Mouse (Mus musculus) urinary bladder, postnatal 4 days (tissue): ENCODE measurements around the gene Map3k21.

Experiments used
- DNase-seq, 2 experiments: peaks; one replicate each; pipeline ENCODE4 v3.0.0; 2021 to 2022; ENCODE audit warnings: low spot score in 2 of 2

Map3k21 gene

DNA sequence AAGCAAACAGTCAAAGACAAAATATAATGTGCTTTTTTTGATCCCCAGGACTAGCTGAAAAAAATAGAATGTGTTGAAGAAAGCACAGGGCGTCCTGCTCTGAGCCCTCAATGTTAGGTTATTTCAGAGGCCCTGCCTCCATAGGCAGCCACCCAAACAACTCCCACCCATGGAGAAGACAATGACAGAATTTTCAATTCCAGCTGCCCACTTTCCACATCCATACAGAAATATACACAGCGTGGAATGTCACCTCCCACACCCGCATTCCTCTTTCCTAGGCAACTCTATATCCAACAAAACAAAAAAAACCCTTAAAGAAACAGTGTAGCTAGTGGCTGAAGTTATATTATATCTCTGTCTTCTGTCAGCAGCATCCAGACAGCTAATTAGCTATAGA lies 61.1 kb downstream of the Map3k21 start:
- DNase-seq: peak in 1 of 2 experiments; percentile 37

DNA sequence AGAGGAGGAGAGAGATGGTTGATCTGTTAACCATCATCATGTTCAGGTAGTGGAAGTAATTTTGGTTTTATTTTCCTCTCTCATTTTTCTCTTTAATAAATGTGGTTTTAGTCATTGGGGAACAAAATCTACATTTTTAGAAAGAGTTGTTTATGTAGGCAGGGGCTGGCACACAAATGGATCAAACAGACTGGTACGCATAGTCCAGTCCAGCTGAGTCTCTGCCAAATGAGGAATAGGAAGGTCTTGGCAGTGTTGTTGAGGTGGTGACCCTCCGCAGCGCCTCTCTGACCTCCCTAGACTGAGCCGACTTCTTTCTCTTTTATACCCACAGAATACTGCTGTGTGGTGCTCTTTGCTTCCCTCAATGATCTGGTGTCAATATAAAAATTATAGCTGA lies 65.7 kb downstream of the Map3k21 start:
- no peak for DNase-seq

DNA sequence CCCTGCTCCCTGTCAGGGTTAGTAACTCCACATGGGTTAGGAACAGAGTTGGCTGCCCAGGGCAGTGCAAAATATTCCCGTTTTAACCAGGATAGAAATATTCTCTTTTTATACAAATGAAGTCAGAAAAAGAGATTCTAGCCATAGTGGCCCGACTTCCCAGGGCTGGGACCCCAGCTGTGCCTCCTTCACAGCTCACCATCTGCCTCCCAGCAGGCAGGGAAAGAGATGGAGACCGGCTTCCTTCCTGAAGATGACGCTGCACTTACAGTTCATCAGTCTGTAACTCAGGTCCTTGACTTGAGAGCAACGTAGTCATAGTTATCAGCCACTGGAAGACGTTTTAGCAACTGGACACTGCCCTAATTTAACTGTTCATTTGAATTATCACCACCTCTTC lies 70.6 kb downstream of the Map3k21 start:
- DNase-seq: no peak

DNA sequence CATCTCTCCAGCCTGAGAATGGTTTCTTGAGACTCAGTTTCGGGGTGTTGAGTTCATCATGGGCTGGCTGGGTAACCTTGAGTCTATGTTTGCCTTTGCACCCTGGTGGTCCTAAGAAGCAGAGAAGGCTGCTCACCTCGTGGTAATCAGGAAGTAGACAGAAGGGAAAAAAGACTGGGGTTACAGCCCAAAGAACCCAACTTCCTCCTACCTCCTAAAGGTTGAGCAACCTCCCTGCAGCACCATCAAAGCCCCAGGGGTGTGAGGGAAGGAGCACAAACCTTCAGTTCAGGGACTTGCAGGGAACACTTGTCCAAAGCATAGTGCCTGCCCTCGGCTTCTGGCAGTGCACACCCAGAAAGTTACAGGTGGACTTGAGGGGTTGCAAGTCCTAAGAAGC lies 73.3 kb downstream of the Map3k21 start:
- DNase-seq: no peak

DNA sequence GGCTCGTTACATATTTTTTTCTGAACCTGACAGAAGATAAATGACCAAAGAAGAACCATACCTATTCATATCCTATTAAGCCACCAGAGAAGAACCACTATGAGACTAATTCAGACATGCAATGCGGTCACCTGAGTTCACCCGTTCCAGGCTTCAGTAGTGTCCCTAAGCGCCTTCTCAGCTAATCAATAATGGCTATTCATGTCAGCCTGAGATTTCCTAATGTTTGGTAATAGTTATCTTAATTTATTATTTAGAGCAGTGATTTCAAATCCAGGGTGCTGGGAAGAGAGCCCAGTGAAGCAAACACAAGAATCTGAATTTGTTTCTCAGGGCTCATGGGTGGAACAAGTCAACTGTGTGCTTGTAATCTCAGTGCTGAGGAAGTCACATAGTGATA lies 73.9 kb downstream of the Map3k21 start:
- no peak for DNase-seq

DNA sequence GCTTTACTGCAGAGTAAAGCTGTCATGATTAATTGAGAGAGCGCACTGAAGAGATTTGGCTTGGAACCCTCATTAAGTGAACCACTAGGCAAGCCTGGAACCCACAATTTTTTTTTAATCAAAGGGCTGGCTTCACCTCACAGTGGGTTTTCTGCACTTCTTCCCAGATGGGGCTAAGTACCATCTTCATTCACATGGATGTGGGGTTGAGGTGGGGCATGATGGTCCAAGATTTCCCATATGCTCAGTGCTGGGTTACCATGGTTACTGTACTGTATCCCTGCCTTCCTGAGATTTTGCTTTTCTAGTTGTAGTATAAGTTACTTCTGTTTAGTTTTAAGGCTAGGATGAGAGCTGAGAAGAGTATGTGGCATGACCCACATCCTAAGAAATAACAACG lies 75.1 kb downstream of the Map3k21 start:
- no peak for DNase-seq

DNA sequence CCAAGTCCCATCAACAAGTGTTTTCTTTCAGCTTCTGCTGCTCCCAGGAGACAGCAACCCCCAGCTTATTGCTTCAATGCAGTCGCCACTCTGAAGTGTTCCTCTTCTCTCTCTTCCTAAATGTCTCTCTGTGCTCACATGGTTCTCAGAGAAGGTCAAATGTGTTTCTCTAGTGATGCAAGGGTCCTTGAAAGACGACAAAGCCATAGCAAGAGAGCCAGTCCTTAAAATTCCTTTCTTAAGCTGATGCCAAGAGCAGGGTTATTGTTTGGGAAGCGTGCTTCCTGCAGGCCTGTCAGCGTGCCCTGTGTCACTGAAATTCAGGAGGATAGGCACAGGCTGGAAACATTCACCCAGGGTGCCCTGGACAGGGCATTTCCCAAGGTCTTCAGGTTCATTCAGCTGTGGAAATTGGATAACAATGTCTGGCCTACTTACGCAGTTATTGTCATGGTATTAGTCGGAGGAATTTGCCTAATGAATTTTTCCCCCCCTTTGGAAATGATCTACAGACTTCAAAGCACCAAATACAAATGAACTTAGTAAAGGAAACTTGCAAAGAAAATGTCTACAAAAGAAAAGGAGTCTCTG lies 76.8 kb downstream of the Map3k21 start:
- DNase-seq: no peak

DNA sequence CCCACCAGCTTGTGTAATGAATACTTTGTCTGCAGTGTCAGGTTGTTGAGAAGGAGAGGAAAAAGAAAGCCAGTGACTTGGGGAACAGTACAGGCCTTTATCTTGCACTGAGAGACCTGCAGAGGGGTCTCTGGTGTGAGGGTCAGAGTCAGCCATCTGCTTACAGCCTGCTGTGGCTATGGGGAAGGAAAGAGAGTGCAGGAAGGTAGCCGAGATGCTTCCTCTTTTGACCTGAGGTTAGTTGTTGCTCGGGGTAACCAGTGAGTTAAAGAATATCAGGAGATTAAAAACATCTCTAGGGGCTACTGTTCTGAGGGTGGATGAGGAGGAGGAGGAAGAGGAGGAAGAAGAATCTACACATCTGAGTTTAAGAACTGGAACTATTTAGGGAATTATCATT lies 77.7 kb downstream of the Map3k21 start:
- no peak for DNase-seq

DNA sequence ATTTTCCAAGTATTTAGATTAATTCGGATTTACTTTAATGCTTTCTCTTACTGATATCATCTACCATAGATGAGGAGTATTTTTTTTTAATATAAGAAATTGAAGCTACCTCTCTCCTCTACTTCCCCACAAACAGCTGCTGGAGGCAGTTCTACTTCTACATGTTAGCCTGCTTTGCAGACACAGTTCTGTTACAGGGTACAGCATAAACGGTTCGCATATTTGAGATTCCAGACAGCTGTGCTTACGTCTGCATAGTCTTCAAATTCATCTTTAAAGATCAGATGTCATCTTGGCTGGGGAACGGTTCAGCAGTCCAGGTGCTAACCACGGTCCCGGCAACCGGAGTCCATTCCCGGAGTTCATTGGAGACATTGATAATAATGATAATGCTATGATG lies 83.4 kb downstream of the Map3k21 start:
- DNase-seq: no peak

DNA sequence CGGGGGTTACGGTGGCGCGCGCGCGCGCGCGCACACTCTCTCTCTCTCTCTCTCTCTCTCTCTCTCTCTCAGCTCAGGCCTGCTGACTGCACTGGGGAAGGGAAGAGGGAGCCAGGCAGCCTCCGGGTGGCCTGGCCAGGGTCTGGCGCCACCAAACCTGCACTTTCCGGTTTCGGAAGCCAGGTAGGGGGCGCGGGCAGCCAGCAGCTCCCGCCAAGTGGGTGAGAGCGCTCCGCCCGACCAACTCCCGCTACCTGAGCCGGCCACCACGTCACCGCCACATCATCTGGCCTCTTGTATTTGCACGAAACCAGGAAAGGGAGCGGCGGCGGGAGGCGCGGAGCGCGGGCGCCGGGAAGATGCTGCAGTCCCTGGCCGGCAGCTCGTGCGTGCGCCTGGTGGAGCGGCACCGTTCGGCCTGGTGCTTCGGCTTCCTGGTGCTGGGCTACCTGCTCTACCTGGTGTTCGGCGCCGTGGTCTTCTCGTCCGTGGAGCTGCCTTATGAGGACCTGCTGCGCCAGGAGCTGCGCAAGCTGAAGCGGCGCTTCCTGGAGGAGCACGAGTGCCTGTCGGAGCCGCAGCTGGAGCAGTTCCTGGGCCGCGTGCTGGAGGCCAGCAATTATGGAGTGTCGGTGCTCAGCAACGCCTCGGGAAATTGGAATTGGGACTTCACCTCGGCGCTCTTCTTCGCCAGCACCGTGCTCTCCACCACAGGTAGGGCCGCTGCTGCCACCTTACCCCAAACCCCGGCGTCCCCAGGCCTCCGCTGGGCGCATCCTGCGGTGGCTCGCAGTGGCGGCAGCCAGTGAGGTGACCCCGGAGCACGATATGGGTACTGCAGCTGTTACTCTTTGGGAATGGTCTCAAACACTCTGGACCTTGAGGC lies 85.1 kb downstream of the Map3k21 start, which contains the start of gene Kcnk1:
Gene Kcnk1, plus strand, starts transcription at position 70 of the 886 bp plus-strand sequence.
- DNase-seq: peak; percentile 69 to 73

DNA sequence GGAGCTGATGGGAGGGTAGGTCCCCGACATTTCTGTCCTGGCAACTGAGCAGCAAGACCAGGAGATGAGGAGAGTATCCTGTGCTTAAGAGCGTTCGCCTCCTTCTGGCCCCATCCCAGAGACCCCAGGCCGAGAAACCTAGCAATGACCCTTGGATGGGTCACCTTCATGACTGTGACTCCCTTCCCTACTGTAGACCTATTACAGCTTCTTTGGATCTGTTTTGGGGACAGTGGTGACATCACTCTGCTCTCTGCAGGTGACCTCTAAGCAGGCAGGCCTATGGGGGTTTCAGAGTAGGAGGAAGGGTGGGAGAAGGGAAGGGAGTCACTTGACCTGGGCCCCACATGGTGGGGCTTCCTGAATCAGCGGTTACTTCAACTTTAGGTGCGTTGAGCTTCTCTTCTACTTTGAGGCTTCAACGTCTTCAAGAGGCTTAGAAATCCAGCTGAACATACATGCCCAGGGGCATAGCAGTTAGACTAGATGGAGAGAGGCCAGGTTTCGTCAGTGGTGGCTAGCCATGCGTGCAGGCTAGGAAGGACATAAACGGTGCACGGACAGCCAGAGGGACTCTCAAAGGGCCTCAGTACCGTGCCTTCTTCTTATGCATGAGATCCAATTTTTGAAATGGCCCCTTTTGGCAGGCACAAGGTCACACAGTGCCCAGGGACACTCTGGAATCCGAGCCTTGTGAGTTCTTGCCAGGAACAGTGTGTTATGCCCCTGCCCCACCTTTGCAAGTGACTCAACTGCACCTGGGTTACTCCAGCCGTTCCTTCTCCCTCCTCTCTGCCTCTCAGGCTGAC lies 86.0 kb downstream of the Map3k21 start:
- no peak for DNase-seq

DNA sequence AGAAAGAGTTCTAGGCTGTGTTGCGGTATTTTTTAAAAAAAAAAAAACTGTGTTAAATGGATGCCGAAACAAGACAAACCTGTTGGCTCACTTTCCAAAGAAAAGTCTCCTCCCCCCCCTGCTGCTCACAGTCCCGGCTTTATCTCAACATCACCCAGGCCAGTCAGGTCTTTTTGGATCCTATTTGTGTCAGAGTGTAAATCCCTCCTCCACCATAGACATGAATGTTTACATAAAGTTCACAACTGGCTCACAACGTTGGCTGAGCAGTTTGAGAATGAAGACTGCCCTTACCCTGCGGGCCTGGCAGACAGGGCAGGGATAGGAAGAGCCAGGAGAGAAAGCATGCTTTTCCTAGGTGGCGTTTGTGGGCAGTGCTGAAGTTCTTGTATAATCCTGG lies 86.7 kb downstream of the Map3k21 start:
- DNase-seq: peak in 1 of 2 experiments; percentile 26
